Mouse (Mus musculus): ENCODE results near the gene Hoxd8. TPM values are rescaled to one million over a fixed set of nuclear protein-coding genes. Genes with fewer than 3 reads are reported as not detected.

The Hoxd8 gene
- total RNA-seq (2022) = 10 to 100 TPM; 33.3 to 45.8 (median 36.6) TPM

DNA sequence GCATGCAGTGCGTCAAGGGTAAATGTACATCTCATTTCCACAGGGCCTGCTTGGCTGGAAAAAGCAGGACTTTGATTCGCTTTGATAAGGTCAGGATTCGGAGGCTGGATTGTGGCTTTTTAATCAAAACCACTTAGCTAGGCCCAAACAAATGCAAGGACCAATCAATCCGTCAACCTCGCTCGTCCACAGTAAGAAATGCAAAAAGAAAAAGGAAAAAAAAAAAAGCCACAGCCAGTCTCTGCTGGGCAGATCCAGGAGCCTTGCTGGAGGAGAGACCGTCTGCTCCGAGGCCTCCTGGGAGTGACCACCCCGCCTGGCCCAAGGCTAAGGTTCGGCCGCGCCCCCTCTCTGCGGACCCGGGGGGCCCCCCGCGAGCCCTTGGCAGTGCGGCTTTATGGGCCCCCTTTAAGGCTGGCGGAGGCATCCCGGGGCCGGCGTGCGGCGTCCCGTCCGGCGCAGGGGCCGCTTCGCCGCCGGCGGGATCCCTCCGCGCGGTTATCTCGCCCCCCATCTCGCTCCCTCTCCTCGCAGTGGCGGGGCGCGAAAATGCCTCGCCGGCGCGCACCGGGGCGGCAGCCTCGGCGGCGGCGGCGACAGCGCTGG, at the start of gene Hoxd8:
Hoxd8 (plus strand) TSS at position 223 of the 606 bp plus-strand sequence.
- peak; percentile 68 for DNase-seq

DNA sequence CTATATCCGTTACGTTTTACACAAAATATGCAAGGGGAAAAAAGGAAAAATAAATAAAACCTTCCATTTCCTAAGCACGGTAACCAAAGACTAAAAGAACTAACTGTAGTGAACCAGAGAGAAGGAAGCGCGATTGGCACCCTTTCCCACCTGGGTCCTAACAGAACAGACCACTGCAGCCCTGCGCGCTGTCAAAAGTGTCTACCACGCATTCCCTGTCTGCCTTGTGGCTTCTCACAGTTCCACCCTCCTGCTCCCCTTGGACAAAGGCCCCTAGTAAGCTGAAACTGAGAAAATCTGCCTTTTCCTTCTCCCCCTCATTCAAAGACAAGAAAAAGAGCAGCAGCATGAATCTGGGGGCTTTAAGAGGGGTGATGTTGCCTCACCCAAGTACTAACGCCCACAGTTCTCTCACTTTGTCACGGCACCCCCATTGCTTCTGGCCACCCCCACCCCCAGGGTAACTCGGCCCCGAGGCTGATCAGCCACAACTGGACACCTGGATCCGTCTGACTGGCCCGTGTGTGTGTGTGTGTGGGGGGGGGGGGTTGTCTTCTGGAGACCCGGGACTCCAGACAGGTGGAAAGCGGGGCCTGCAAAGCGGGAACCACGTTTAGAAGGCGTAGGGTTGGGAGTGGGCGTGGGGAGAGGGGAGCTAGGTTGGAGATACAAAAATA, 49.5 kb upstream of the Hoxd8 start:
- DNase-seq = no peak

DNA sequence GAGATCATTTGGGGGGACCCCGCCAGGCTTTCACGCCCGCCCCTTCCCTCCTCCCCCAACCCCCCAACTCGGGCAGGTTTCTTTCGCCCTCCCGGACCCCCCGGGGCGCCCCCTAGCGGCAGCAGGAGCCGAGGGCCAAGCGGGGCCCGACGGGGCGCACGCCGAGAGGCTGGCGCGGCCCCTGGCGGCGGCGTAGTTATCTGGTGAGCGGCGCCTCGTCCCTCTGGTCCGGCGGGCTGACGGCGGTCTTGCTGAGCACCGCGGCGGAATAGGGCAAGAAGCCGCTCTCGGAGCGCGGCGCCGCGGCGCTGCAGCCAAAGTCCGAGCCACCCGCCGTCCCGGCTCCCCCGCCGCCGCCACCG, 49.0 kb upstream of the Hoxd8 start:
- no peak for DNase-seq

DNA sequence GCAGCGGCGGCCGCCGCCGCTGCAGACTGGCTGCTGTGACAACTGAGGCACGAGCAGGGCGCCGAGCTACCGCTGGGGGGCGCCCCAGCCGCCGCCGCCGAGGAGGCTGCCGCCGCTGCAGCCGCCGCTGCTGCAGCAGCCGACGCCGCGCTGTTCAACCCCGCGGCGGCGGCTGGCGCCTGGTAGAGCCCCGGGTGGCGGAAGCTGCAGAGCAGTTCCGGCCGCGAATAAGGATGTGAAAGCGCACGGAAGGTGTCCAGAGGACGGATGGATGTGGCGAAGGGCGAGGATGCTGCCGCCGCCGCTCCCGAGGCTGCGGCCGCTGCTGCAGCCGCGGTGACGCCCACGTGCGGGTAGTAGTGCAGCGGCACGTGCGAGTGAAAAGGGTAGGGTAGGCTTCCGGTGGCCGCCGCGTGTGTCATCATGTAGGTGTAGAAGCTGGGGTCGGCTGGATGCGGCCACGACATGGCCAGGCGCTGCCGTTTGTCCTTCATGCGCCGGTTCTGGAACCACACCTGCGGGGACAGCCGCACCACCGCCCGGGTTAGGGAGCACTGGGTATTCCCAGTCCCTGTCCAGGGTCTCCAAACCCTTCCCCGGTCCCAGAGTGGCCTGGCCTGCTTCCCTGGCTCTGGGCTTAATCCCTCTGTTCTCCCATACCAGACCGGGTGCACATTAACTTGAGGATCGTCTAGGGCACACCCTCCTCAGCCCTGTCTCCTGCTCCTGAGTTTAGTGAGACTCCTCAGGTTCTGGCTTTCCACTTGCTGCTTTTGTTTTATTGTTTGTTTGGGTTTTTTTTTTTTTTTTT, 48.4 kb upstream of the Hoxd8 start:
- no peak for DNase-seq

DNA sequence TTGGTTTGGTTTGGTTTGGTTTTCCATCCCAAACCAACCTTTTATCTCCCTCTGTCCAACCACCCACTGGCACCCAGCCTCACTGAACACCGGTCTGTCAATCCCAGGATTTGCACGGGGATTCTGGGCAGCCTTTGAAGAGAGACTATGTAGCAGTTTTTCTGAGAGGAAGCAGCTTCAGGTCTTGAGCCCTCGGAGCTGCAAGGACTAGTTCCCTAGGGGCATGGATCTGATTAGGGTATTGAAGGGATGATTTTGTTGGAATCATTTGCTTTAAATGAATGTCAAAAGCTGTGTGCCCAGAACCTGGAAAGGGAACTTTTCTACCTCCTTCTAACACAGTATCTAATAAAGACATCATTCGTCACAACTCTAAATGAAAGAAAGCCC, 47.8 kb upstream of the Hoxd8 start:
- no peak for DNase-seq

DNA sequence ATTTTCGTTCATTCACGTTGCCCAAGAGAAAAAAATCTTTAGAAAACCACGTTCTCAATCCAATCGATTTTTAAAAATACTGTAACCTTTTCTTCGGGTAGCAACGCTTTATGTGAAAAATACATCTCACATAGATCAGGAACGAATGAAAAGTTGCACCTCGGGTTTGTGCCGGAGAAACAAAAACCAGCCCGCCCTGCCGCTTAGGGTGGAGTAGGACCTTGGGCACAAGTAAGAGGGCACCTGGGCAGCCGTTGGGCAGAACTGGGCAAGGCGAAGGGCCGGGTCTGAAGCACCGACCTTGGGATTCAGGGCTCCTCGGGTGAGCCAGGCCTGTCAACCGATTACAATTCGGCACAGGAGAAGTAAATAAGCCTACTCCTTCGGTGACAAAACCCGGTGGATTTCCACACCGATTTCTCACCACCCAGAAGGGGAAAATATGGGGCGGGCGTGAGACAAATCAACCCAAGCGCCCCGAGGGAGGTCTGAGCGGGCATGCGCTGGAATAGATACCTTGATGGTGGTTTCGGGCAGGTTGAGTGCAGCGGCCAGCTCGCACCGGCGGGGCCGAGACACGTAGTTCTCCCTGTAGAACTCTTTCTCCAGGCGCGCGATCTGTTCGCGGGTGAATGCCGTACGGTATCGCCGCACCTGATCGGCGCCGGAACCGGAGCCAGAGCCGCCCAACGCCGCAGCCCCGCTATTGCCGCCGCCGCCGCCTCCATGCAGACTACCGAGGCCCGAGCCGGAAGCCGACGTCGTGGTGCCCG, 47.0 kb upstream of the Hoxd8 start:
- no peak for DNase-seq

DNA sequence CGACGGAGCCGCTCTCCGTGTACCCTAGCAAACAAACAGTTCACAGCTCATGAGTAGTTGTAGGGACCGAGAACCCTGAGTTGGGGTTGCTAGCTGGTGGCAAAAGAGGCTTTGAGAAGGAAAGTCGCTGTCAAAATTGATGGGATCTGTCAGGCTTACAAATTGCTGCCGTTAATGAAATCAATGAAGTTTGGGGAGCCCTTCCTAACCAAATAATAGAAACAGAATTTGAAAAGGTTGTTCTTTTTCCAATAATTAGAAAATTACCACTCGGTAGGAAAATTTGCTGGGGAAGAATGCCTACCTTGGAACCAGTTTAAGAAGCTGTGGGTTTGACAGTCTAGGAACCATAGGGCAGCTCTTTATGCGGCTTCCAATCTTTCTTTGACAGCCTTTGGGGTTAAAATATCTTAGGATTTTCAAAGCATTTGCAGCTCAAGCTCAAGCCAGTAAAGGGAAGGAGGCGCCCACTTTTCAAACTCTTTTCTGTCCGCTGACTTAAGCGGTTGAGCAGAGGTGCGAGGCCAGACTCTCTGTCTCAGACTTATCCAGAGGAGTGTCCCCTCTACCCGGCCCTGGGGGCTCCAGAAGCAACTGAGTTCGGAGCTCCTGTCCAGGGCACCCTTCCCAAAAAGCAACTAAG, 46.3 kb upstream of the Hoxd8 start:
- no peak for DNase-seq

DNA sequence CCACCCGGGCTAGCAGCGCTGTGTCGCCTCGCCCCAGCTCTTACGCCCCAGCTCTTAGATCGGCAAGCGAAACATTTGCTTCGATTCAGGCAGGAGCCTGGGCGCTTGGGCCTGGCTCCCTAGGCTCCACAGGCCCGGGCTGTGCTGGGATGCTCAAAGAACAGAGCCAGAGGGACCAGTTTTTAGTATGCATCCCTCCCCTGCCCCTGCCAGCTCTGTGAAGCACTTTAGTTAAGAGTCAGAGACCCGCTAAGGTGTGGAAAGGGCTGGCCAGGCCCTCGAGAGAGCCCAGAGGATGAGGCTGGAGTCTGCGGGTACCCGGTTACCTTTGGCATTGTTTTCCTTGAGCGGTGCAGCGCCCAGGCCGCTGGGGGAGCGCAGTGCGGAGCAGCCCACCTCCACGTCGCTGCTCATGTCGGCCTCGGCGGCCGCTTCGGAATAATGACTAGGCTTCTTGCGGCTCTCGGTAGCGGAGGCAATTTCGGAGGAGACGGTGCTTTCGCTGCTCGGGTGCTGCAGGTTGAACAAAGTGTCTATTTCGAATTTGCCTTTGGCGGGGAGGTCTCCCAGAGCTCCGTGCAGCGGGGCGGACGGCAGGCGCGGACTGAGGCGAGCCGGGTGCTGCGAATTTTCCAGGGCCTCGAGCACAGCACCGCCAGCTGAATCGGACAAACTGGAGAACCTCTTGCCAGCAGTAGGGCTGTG, 45.6 kb upstream of the Hoxd8 start:
- no peak for DNase-seq

DNA sequence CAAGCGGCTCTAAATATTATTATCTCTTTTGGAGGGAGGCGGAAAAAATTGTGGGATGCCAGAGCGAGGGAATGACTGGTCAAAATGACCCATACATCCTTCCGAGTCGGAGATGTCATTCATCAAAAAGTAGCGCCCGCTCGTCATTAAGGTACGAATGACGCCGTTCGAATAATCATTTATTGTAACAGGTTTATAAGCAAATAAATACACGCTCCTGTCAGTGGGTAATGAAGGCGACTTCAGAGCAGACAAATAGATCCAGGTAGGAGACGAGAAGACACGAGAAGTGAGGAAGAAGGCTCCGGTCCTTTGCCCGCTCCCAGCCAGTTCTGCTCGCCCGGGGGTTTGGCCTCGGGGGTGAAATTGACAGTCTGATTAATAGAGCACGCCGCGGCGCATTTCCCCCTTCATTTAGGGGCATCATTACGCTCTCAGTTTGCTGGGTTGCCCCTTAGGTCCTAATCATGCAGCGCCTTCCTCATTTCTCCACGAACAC, 44.9 kb upstream of the Hoxd8 start, which contains the start of gene Evx2:
Evx2 (minus strand) TSS at position 51 of the 499 bp plus-strand sequence.
- DNase-seq = no peak

DNA sequence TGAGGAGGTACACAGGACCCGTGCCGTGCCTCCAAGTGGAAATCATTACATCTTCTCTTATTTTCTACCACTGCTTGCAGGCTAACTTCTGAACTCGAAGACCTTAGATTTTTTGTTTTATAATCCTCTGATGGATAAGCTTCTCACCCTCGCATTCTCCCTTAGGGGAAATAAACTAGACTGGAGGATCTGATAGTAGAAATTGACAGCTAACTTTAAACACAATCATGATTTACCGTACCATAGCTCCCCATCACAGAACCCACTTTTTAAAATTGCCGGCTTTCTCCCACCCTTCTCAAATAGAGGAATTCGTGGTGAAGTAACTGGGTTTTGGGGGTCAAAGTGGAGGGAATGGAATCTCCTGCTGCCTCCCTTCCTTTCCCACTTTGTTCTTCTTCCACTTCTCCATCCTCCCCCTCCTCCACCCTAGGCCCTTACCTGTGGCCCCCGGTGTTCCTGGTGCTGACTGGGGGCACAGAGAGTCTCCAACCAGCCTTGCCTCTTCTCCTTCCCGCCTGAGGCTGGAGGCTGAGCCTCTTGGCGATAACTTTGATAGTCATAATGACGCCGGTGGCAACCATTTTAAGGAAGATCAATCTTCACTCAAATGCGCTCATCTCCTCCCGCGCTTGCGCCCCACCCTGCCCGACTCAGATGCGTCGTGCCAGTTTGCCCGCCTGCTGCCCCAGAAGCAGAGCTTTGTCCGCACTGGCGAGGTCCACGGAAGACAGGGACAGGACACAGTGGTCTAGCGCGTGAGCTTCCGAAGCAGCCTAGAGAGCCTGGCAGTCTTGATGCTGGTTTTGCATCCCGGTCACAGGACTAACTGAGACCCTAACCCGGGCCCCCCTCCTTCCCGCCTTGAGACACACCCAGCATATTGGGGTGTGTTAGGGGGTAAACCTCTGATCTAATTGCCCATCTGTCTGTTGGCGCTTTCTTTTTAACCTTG, 43.7 kb upstream of the Hoxd8 start:
- no peak for DNase-seq

DNA sequence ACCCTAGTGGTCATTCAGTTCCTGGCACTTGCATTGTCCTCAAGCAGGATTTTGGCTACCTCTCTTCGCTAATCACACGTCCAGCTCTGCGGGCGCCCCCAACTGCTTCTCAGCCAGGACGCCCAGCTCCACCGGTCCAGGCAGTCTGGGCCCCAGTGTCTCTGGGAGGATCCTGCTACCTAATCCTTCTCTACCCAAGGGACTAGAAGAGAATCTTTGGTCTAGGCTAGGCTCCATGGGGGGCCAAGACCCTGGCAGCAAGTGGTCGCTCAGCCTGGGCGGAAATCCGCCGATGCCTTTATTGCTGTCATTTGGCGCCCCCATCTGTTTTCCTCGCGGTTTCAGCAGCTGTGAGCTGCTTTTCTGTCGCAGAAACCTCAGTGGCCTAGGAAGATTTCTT, 42.7 kb upstream of the Hoxd8 start:
- DNase-seq = no peak

DNA sequence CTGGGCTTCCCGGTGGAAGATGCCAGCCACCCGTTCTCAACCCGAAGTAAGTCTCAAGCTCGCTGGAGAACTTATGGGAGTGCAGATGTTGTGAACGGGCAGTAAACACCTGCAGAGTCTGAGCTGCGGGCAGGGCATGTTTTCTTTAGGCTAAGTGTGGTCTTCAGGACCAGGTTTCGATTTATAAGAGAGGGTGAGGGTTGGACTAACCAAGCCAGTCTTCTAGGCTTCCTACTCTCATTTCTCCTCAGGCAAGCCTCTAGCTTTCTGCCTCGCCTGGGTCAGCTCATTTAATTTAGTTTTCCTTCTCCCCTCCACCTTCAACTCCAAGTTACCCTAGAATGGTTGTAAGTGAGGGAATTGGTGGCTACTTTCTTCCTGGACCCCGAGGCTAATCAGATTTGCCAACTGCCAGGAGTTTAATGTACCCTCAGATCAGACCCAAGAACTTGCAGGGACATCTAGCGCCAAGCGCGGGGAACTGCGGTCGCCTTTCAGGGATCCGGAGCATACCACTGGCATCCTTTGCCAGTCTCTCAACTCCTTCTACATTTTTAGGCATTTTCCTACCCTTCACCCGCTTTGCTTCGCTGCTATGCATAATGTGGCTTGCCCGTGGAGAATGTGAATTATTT, 41.0 kb upstream of the Hoxd8 start:
- no peak for DNase-seq

DNA sequence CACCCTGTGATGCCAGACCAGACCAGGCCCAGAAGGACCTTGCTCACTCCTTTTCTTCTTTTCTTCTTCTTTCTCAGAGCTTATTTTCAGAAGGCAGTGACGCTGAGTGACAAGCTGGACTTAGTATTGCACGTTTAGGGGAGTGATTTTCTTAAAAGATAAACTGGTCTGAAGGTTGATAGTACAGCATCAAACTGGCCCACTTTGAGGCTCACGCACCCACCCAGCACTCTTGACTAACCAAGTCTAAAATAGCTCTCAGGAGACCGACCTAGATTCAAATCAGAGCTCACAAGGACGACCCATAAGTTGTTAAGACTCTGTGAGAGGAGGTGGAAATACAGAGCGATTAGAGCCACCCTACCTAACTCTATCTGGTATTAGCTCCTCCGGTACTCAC, 38.0 kb upstream of the Hoxd8 start:
- DNase-seq = no peak

DNA sequence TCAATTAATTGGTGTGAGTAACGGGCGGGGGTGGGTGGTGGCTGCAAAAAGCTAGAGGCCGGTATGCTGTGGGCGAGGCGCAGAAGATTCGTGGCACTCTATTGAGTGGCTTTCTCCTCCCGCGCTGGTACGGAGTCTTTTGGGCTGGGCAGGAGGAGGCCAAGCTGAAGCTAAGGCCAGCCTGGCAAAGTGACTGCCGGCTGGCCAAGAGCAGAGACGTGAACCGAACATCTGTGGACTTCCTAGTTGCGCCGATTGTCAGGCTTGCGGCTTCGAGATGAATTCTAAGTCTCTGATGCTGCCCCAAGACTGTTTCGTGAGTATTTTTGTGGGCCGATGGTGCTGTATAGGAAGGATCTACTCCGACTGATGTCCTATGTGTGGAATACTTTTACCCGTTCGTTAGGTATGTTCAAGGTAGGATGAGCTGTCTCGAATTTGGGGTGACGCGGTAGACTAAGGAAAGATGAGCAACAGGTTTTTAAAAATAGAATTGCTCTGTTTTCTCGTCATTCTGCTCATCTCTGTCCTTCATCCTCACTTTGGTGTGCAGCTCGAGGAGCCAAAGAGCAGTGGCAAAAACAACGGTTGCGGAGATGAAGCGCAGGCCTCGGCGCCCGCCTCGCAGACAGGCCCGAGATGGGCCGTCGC, 37.1 kb upstream of the Hoxd8 start:
- DNase-seq = no peak

DNA sequence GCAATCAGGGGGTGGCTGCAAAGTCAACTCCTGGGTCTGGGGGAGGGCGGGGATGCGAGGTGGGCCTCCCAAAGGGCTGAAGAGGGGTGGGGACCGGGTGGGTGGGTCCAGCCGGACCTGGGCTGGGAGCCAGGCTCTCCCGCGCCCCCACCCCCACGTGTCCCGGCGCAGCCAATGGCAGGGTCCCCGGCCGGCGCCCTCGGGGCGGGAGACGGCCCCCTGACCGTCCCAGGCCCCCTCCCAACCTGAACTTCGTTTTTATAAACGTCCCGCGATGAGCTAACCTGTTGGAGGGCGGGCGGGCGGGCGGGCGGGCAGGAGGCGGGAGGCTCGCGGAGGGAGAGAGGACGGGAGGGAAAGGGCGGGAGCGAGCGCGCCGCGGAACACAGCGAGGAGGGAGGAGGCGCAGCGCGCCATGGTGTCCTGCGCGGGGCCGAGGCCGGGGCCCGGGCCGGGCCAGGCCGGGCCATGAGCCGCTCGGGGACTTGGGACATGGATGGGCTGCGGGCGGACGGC, 36.5 kb upstream of the Hoxd8 start, which contains the start of gene Hoxd13:
Hoxd13 (plus strand) TSS at position 469 of the 516 bp plus-strand sequence.
- no peak for DNase-seq

DNA sequence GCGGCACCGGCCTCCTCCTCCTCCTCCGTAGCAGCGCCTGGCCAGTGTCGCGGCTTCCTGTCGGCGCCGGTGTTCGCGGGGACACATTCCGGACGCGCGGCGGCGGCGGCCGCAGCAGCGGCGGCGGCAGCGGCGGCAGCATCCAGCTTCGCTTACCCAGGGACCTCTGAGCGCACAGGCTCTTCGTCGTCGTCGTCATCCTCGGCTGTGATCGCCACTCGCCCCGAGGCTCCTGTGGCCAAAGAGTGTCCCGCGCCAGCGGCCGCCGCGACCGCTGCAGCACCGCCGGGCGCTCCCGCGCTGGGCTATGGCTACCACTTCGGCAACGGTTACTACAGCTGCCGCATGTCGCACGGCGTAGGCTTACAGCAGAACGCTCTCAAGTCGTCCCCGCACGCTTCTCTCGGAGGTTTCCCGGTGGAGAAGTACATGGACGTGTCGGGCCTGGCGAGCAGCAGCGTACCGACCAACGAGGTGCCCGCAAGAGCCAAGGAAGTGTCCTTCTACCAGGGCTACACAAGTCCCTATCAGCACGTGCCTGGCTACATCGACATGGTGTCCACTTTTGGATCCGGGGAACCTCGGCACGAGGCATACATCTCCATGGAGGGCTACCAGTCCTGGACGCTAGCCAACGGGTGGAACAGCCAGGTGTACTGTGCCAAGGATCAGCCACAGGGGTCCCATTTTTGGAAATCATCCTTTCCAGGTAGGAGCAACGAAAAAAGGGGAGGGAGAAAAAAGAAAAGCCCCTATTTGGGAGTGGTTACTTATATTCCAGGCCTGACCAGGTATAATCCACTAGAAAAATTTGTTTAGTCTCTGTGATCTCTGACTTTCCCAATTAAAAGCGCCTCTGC, 35.8 kb upstream of the Hoxd8 start:
- no peak for DNase-seq

DNA sequence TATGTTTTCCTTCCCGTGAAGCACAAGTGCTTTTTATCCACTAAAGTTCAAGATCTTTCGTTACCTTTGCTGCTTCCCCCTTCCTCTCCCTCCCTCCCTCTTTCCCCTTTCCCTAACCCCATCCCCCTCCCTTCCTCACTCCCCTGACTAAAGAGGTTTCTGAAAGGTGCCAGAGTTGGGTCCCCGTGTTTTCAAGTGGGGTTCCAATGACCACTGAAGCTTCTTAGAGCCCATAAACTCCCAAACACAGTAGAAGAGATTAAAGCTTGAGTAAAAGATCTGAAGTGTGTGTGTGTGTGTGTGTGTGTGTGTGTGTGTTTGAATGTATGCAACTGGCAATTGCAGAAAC, 35.2 kb upstream of the Hoxd8 start:
- no peak for DNase-seq

DNA sequence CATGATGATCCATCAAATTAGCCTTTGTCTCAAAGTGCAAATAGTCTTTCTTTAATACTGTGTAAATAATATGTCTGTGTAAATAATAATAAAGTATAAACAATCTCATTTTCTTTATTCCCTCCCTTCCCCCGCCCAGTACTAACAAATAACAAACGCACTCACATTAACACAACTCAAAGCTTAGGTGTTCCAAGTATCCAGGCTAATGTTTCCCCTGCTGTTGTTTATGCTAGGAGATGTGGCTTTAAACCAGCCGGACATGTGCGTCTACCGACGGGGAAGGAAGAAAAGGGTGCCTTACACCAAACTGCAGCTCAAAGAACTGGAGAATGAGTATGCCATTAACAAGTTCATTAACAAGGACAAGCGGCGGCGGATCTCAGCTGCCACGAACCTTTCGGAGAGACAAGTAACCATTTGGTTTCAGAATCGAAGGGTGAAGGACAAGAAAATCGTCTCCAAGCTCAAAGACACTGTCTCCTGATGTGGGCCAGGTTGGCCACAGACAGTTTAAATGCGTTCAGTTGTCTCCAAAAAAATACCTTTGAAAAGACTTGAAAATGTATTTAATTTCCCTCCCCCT, 34.7 kb upstream of the Hoxd8 start:
- DNase-seq = no peak
